Mouse (Mus musculus) thymus, adult 2 months (tissue): ENCODE data around the gene Gm13119. TPM values are rescaled to one million over a fixed set of nuclear protein-coding genes. Genes with fewer than 3 reads are reported as not detected.
"Not testable (repeated sequence)": the region's sequence is repeated elsewhere in the genome, so short reads cannot be mapped to it uniquely, and the experiment has no call there.

Source experiments
- DNase-seq: peaks from one replicate; pipeline ENCODE4 v3.0.0; 2021
- H3K27ac ChIP-seq: fragments of 200-500 bp; 2 replicates; pipeline ENCODE4 v1.5.1; 2012; ENCODE audit warnings: low read length, control low read depth; ENCODE audit not compliant: control insufficient read depth, insufficient read depth
- H3K27me3 ChIP-seq: fragments of 200-500 bp; 2 replicates; pipeline ENCODE4 v1.6.1; 2012; ENCODE audit warnings: mild to moderate bottlenecking, low read length, moderate library complexity, mixed read lengths; ENCODE audit not compliant: control insufficient read depth, insufficient read depth
- H3K36me3 ChIP-seq: fragments of 200-500 bp; 2 replicates; pipeline ENCODE4 v1.6.1; 2012; ENCODE audit warnings: mild to moderate bottlenecking, low read length, moderate library complexity; ENCODE audit not compliant: control insufficient read depth, insufficient read depth
- H3K4me1 ChIP-seq: fragments of 200-500 bp; replicated peaks from 2 replicates; pipeline ENCODE4 v1.6.1; 2012; ENCODE audit warnings: low read length; ENCODE audit not compliant: control insufficient read depth, insufficient read depth
- H3K4me3 ChIP-seq: fragments of 200-500 bp; 2 replicates; pipeline ENCODE4 v1.5.1; 2012; ENCODE audit warnings: mild to moderate bottlenecking, low read length, control low read depth, moderate library complexity; ENCODE audit not compliant: control insufficient read depth, insufficient read depth
- CTCF ChIP-seq: fragments of 200-500 bp; IDR thresholded peaks from 2 replicates; pipeline ENCODE4 v1.5.1; 2012; ENCODE audit warnings: mild to moderate bottlenecking, control low read depth, low read length, moderate library complexity, borderline replicate concordance; ENCODE audit not compliant: control insufficient read depth, poor library complexity, insufficient read depth; ENCODE audit errors: extremely low read depth
- POLR2A ChIP-seq: fragments of 200-500 bp; IDR thresholded peaks from 2 replicates; pipeline ENCODE4 v1.6.1; 2012; ENCODE audit warnings: mild to moderate bottlenecking, low read length, control low read depth, moderate library complexity; ENCODE audit not compliant: control insufficient read depth, poor library complexity, insufficient read depth; ENCODE audit errors: extremely low read depth
- WGBS: fragments of 180-500 bp; shearing (Covaris S2); methylation state at CpG from one replicate; pipeline ENCODE4 v1.1.7; 2018; 5-methylcytosine and 5-hydroxymethylcytosine counted together
- polyA plus RNA-seq: library from polyadenylated mRNA; depleted of rRNA; stranded (reverse); fragments of >200 nt; gene quantifications from 2 replicates; pipeline ENCODE4 v1.2.3, GENCODE M21; 2012; rRNA removed

Gene Gm13119
- not detected in 2 replicates for polyA plus RNA-seq

DNA sequence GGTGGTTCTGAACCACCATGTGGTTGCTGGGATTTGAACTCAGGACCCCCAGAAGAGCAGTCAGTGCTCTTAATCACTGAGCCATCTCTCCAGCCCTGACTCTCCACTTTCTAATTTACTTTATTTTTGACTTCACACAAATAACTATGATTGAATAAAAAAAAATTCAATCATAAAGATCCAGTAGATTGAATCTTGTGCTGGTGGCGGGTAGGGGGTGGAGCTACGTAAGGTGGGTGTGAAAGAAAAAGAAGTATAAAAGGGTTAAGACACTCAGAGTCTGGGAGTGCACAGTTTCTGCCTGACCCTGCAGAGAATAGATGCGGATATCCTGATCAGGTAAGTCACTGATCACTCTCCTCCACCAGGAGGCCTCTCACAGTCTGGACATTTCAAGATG lies at the start of gene Gm13119:
Gene Gm13119 (plus strand): TSS at position 301 of the 400 bp plus-strand sequence.
- H3K4me3 ChIP-seq, H3K36me3 ChIP-seq, H3K27me3 ChIP-seq, DNase-seq, H3K4me1 ChIP-seq, H3K27ac ChIP-seq: not testable (repeated sequence)
- WGBS: 93% methylated on average over 3 of the region's 3 CpGs

DNA sequence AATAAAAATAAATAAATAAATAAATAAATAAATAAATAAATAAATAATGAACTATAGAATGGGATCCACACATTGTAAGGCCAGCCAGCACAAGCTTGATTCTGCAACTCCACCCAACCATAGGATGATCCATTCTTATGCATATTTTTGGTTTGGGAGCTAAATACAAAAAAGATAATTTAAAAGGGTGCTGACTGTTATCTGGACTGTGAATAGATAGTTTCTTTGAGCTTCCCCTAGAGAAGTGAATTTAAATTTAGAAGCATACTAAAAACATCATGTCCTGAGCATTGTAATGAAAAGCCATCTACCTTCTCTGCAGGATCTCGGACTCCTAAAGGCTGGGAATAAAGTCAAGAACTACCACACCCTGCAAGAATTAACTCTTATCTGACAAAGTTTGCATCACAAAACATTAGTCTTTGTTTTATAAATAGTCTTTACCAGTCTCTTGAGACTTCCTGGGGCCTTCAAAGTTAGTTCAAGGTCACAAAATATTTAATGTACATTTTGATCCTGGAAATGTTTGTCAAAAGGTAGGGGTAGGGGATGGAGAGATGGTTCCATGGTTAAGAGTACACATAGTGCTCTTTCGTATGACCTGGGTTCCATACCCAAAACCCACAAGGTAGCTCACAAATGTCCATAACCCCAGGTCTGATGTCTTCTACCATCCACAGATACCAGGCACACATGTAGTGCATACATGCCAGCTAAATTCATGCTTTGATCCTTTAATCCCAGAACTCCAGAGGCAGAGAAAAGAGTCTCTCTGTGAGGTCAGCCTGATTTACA lies 44.9 kb upstream of the Gm13119 start:
- H3K4me1 ChIP-seq, H3K36me3 ChIP-seq, DNase-seq, H3K4me3 ChIP-seq, H3K27ac ChIP-seq, H3K27me3 ChIP-seq: not testable (repeated sequence)
- WGBS: 90% methylated on average over 2 of the region's 2 CpGs

DNA sequence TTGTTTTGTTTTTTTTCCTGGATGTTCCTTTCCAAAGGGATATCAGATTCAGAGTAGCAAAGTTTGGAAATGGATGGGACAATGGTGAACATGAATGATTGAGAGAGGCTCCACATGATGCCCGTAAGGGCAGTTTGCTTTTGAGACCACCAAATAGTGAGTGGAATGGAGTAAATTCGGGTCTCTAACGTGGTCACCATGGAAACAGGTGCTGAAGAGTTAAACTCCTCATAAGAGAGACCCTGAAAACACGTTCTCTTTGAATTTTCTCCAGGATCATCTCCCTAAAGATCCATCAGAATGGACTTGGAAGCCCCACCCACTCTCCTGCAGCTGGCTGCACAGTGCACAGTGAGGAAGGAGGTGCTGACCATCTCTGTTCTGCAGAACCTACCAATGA lies 27.8 kb upstream of the Gm13119 start, which contains the start of gene Gm13128:
Gene Gm13128 (plus strand): TSS at position 301 of the 400 bp plus-strand sequence.
- not testable (repeated sequence) for H3K4me1 ChIP-seq, H3K27me3 ChIP-seq, H3K27ac ChIP-seq, H3K4me3 ChIP-seq, H3K36me3 ChIP-seq, DNase-seq
- WGBS: 71% methylated on average over 4 of the region's 4 CpGs

DNA sequence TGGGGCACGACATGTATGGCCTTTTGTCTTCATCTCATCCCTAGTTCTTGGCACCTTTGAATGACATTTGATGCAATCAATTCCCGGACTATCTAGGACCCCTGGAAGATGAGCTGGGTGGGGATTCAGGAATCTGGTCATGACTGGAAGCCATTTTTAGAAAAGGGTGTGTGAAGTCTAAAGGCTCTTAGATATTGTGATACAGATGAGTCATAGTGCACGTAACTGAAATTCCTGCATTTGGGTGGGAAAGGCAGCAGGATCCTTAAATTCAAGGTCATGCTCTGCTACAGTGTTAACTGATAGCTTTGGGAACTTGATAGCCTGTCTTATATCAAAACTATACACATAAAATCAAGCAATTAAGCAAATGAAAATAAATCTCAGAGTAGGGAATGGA lies 21.9 kb upstream of the Gm13119 start:
- not testable (repeated sequence) for H3K4me3 ChIP-seq, H3K27me3 ChIP-seq, H3K4me1 ChIP-seq, H3K27ac ChIP-seq, DNase-seq, H3K36me3 ChIP-seq
- WGBS: 78% methylated on average over 3 of the region's 3 CpGs

DNA sequence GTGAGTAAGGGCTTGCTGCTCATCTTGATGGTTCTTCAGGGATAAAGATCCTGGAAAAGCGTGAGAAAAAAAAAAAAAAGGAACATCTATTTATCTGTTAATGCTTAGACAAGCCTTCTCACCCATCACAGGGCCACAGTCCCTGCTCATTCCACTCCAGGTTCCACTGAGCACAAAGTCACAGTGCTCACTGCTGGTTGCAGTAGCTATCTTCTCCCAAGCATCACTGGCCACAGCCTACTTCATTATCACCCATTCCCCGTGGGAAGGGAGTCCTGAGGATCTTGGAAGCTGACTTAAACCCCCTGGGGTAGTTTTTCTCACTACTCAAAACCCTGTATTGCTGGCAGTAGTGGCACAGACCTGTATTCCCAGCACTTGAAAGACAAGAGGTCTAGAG lies 20.2 kb downstream of the Gm13119 start, which contains the start of gene Pramef20:
Gene Pramef20 (minus strand): TSS at position 23 of the 400 bp plus-strand sequence.
- H3K36me3 ChIP-seq: no peaks in the 10 kb centered on the region
- TF ChIP-seq POLR2A (no peak), CTCF (no peak)
- no peaks in the 10 kb centered on the region for H3K27me3 ChIP-seq
- no peak for DNase-seq
- no peak within 1 kb of the TSS for H3K4me3 ChIP-seq
- H3K27ac ChIP-seq: no peak within 1 kb of the TSS
- 58% methylated on average over 2 of the region's 2 CpGs for WGBS
- no peaks in the 10 kb centered on the region for H3K4me1 ChIP-seq

DNA sequence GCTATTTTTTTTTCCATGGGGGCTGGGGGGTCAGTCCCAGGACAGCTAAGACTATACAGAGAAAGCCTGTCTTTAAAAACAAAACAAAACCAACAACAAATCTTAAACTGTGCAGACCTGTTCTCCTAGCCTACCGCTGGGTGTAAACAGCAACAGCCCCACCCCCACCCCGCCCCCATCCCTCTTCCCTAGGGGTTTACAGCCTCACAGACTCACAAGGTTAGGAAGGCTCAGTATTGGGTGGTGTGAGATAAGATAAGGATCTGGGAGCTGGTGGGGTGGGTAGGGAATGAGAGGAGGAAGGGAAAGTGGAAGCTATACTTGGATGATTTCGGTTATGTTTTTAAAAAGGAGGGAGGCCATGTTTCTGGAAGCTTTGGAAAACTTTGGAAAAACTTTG lies 38.6 kb downstream of the Gm13119 start:
- H3K27ac ChIP-seq: no peak overlapping the region
- H3K36me3 ChIP-seq: no peaks in the 10 kb centered on the region
- TF ChIP-seq POLR2A: no peak
- TF ChIP-seq CTCF: no peak
- no peaks in the 10 kb centered on the region for H3K4me1 ChIP-seq
- no peaks in the 10 kb centered on the region for H3K27me3 ChIP-seq
- 79% methylated on average over 3 of the region's 3 CpGs for WGBS
- no peak overlapping the region for H3K4me3 ChIP-seq
- no peak for DNase-seq

DNA sequence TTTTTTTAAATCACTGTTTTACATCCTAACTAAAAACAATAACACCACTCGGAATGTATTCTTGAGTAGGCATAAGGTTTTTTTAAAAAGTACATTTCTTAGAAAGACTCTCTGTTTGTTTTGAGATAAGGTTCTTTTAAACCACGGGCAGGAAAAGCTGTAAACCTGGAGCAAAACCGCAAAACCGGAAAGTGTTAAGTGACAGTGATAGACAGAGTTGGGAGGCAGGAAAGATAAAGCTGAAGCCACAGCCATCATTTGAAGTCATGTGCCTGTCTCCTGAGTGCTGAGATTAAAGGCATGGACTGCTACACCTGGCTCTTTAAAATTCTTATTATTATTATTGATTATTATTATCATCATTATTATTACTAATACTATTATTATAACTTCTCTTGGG lies 45.0 kb downstream of the Gm13119 start:
- H3K4me3 ChIP-seq: no peak overlapping the region
- no peaks in the 10 kb centered on the region for H3K36me3 ChIP-seq
- no peak for TF ChIP-seq CTCF
- no peak for TF ChIP-seq POLR2A
- H3K27ac ChIP-seq: no peak overlapping the region
- 0 out of 2 replicates have a peak, but pooled peaks cover 3% of the 10 kb centered on the region for H3K4me1 ChIP-seq
- DNase-seq: no peak
- 2% methylated on average over 4 of the region's 4 CpGs for WGBS
- no peaks in the 10 kb centered on the region for H3K27me3 ChIP-seq
